Mouse (Mus musculus) c-Kit-positive CD71-negative TER-119-negative erythroid progenitor cells, embryonic 14.5 days (primary cell): Measurements from ENCODE around the gene Macf1.
"Not testable (repeated sequence)": the region's sequence is repeated elsewhere in the genome, so short reads cannot be mapped to it uniquely, and the experiment has no call there.

ENCODE experiments used
- DNase-seq: peaks from one replicate; pipeline ENCODE4 v3.0.0-alpha.2; 2013; ENCODE audit warnings: low read depth

The Macf1 gene

DNA sequence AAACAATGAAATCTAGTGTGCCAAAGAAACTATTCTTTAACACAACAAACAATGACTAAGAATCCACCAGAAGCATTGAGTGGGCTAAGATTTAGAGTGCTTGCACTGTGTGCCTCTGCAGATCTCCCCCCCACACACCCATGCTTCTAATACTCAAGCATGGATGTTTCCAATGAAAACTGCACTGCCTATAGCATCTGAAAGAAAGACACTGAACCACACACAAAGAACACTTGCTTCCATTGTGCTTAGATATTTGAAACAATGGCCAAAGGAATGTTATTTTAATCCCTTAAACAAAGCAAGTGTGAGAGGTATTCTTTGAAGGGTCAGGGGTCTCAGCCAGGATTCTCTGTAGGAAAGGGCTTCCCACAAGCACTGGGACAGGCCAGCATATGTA is 140.5 kb downstream of the Macf1 start:
- DNase-seq: no peak

DNA sequence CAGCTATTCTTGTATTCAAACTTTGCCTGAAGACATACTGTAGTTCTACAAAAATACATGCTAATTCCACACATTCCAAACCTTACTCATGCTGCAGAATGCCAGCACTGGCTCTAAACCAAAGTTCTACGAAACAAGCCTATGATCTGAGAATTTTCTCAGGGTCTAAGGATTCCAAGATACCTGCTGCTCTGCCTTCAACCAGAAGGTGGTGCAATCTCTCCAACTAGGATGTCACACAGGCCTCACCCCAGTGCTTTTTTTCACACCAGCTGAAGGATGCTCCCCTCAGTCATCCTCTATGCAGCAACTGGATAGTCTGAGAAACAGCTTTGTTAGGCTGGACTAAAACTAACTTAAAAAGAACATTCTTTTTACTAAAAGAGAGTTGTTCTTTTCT is 148.9 kb downstream of the Macf1 start:
- peak; percentile 42 for DNase-seq

DNA sequence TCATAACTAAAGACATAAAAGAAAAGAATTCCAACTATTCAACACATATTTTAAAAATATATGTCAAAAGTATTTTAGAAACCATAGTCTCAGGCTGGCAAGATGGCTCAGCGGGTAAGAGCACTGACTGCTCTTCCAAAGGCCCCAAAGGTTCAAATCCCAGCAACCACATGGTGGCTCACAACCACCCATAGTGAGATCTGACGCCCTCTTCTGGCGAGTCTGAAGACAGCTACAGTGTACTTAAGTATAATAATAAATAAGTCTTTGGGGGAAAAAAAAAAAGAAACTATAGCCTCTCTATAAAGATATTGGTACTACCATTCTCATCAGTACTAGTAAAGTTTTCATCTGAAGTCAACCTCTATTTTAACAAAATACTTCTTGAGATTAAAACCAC is 152.2 kb downstream of the Macf1 start:
- no peak for DNase-seq

DNA sequence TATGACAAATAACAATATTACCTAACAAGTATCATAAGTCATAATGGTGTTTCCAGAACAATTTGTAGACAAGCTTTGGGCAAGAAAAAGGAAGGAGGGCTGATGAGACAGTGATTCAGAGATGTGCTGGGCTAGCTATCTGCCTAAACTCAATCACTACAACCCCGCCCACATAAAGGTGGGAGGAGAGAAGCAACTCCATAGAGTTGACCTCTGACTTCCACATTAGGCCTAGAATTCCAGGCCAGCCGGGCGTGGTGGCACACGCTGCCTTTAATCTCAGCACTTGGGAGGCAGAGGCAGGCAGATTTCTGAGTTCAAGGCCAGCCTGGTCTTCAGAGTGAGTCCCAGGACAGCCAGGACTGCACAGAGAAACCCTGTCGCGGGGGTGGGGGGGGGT is 153.2 kb downstream of the Macf1 start:
- DNase-seq: no peak

DNA sequence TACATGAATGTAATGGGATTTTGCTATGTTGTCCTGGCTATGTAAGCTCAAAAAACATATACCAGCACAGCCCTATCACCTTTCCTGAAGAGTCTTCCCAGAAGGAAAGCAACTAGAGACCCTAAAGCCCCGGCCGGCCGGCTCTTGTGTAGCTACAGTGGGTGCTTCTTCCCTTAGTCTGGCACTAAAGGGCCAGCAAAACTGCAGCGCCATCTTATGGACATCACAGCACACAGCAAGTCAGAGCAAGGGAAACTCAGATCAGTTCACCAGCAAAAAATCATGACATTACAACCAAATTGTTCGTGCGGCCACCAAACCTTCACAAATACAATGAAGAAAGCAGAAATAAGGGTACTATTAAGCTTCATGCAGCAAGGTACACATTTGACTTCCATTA is 154.9 kb downstream of the Macf1 start:
- DNase-seq: peak; percentile 17

DNA sequence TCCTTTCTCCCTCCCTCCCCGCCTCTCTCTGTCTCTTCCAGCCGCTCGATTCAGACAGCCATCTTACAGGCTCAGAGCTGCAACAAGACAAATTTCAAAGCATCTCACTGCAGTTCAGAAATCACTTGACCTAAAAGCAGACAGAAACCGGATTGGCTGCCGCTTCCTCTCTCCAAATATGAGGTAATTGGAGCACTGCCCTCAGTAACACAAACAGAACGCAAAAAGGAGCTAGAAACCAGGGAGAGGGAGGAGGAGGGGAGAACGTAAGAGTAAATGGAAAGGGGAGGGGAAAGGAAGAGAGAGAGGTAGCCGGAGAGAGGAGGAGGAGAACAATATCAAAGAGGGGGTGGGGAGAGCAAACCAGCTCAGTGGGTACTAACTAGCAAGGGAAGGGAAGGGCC is 156.6 kb downstream of the Macf1 start:
- DNase-seq: no peak

- no peak for DNase-seq
Measured at GRCm38 (mm10) chr4:123526779-123527280, 157.3 kb downstream of the Macf1 start.

DNA sequence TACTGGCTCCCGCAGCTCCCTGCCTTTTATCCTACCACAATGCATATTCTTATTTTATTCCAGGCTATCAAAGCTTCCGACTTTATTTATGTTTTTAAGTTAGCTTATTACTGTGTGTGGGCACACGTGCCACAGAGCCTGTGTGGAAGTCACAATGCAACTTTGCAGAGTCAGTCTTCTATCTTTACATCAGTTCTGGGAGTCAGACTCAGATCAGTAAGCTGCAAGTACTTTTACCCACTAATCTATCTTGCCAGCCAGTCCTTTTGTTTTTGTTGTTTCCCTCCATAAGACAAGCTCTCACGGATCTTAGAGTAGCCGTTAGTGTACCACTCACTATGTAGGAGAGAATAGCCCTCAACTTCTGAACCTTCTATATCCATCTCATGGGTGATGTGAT is 159.4 kb downstream of the Macf1 start:
- no peak for DNase-seq

DNA sequence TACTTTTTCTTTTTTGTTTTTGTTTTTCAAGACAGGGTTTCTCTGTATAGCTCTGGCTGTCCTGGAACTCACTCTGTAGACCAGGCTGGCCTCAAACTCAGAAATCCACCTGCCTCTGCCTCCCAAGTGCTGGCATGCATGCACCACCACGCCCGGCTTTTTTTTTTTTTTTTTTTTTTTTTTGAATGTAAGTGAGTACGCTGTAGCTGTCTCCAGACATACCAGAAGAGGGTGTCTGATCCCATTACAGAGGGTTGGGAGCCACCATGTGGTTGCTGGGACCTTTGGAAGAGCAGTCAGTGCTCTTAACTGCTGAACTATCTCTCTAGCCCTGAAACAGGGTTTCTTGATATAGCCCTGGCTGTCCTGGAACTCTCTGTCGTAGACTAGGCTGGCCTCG is 164.0 kb downstream of the Macf1 start:
- not testable (repeated sequence) for DNase-seq

GRCm38 (mm10) chr4:123515673-123516072 is 168.5 kb downstream of the Macf1 start:
- DNase-seq: no peak

DNA sequence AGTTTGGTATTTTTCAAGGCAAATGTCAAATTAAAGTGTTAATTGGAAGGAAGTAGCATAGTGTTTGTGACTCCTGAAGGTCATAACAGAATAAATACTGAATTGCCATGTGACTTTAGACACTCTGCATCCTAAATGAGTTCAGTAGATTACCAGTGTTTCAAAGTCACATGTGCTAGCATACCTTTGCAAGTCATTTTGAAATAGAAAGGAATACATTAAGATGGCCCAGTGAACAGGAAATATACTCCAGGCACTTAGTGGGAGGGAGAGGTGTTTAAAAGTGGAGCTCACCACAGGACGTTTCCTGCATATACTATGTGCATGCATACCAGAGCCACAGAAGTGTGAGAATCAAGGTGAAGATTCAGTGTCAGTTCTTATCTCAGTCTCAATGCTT is 174.0 kb downstream of the Macf1 start:
- DNase-seq: no peak

DNA sequence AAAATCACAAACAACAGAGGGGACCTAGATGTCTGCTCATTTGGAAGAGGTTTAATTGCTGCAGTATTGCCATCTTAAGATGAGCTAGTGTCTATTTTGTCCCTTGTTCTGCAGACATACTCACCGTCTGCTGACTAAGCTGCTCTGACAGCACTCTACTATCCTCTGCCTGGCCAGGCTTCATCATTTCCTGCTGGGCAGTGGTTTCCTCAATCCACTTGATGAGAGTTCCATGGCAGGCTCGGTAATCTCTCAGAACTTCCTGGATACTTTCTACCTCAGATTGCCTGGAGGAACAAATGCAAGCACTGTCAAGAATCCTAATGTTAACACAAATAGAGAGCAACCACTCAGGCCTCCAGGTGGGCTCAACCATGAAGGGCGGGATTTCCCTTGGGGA is 195.1 kb downstream of the Macf1 start:
- no peak for DNase-seq

DNA sequence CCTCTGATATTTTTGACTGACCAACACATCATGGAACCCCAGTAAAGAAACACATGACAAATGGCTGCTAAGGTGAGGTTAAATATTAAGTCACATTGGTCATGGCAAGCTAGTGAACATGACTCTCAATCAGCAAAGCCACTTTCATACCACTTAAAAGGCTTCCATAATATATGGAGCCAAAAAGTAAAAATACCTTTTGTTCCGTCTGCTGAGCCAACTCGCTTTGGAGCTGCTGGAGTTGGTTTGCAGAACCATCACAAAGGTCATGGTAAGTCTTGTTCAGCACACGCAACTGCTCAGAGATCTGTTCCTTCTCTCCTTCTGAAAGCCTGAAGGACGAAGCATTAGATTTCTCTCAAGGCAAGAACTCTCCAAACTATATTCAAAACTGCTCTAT is 204.2 kb downstream of the Macf1 start:
- no peak for DNase-seq

DNA sequence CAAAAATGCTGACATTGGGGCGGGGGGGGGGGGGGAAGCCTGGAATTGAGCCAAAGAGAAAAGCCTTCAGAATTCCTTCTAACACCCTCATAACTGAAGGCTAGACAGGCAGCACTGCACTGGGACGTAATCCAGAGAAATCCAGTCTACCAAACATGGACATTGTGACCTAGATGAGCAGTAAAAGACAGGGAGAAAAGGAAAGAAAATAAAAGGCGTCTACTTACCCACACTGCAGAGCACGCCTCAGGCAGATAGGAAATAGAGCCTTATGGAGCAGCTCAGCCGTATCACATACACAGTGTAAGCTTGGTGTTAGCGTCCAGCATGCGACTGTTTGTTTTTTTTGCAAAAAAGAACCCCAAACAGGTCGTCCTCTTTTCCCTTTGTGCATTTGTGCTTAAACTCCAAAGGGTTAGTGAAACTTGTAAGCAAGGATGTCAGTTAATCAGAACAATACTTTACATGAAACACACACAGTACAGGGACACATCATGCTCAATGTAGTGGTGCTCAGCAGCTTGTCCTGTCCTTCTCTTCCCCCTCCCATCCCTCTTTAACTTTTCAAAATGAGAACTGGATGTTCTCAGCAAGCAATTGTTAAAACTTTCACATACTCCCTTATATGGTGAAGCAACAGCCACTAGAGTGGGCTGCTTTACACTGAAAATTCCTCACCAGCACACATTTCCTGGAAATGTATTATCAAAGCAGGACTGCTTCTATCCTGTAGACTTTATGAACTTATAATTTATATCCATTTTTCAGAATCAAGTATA is 205.3 kb downstream of the Macf1 start:
- DNase-seq: no peak

DNA sequence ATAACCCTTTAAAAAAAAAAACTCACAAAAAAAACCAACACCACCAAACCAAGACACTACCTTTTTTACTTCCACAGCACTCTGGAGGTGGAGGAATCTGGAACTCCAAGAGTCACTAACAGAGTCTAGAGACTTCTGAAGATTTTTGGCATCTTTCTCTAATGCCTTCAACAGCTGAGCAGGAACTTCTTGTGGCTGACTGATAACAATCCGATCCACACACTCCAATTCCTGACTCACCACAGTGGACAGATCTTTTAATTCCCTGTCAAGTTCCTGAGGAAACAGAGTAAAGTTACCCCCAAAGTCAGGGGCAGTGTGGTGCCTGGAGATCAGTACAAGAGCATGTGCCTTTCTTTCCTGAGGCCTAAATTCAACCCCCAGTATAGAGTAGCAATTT is 218.4 kb downstream of the Macf1 start:
- DNase-seq: no peak

DNA sequence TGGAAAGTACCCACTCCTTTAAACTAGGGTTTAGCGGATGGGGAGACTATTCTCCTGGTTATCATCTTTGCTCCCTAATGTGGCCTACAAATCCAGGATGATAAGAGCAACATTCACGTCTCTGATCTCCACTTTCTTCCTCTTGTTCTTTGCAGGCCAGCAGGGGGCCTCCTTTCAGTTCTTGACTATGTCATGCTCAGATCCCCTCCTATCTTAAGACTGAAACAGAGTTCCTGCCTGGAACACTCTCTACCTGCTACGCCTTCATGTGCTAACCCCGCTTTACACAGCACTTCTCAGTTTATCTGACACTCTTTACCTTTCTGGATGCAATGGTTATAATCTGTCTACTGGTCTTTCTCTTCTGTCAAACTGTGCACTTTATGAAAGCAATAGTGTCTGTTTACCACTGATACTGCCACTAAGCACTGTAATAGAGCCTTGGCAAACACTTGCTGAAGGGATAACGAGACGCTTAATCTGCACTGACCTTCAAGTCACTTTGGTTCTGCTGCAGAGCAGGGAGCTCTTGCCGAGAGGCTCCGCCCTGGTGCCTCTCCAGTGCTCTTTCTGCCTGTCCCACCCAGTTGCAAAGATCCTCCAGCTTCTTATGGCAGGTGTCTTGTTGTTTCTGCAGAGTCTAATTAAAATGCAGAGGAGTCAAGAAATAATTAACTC is 223.4 kb downstream of the Macf1 start:
- DNase-seq: peak; percentile 3

GRCm38 (mm10) chr4:123454871-123455640 is 229.1 kb downstream of the Macf1 start:
- no peak for DNase-seq

GRCm38 (mm10) chr4:123453729-123454128 is 230.4 kb downstream of the Macf1 start:
- no peak for DNase-seq

DNA sequence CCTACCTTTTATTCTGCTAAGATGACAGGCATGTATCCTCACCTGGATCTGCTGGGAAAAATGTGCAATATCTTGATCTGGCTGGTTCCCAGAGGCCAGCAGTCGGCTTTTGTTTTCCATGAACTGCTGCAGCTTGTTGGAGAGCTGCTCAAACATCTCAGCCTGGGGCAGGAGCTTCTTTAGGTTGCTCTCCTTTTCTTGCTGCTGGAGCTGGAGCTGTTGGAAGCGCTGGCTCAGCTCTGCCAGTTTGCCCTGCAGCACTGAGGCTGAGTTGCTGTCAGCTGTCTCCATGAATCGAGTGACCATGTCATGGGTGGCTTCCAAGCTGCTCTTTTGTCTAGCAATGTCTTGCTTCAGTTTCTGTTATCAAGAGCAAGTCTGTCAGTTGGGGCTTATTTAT is 232.2 kb downstream of the Macf1 start:
- no peak for DNase-seq

DNA sequence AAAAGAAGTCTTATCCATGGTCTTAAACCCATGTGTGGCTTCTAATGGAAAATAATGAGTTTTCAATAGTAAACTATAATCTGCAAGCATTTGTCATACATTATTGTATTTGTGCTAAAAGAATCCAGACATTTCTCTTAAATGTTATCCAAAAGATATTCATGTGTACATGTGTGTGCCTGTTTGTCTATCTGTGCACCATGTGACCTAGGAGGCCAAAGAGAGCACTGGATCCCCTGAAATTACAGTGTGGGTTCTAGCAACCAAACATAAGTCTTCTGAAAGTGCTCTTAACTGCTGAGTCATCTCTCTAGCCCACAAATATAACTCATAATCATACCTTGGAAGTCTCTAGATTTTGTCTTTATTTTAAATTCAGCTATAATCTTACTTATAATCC is 234.9 kb downstream of the Macf1 start:
- DNase-seq: no peak

DNA sequence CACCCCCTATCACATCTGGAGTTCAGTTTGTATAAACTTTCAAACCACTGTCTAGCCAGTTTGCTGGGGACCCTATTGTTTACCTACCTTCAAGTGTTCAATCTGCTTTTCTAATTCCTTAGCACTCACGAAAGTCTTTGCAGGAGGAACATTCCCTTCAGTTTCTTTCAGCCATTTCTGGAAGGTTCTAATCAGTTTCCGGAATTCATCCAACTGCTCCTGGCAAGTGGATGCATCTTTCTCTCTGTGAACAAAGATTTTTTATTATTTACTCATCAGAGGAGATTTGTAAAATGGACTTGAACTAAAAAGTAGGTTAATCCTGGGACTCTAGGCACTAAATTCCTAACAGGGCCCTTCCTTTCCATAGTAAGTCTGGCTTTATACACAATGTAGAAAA is 236.1 kb downstream of the Macf1 start:
- no peak for DNase-seq

GRCm38 (mm10) chr4:123447251-123447650 is 236.9 kb downstream of the Macf1 start:
- no peak for DNase-seq

- DNase-seq: no peak
Measured at GRCm38 (mm10) chr4:123446754-123447153, 237.4 kb downstream of the Macf1 start.
